Mouse (Mus musculus) forebrain, embryonic 13.5 days (tissue): ENCODE results near the gene Irgq. TPM values are rescaled to one million over a fixed set of nuclear protein-coding genes. Genes with fewer than 3 reads are reported as not detected.
"Not testable (repeated sequence)": the region's sequence is repeated elsewhere in the genome, so short reads cannot be mapped to it uniquely, and the experiment has no call there.

ENCODE experiments used
- ATAC-seq: fragments of 200-750 bp; cut with Nextera tagmentation; 2 replicates; pipeline ENCODE4 v1.8.0; 2017
- H3K27ac ChIP-seq: fragments of 300-500 bp; sonication (generic); 2 replicates; pipeline ENCODE4 v1.5.1; 2015; ENCODE audit warnings: inconsistent platforms, mild to moderate bottlenecking, moderate library complexity
- H3K27me3 ChIP-seq: fragments of 300-500 bp; sonication (generic); 2 replicates; pipeline ENCODE4 v1.6.1; 2015; ENCODE audit warnings: mild to moderate bottlenecking, inconsistent platforms
- H3K36me3 ChIP-seq: fragments of 300-500 bp; sonication (generic); 2 replicates; pipeline ENCODE4 v1.6.1; 2015; ENCODE audit warnings: mild to moderate bottlenecking, inconsistent platforms; ENCODE audit not compliant: poor library complexity, severe bottlenecking
- H3K4me1 ChIP-seq: fragments of 300-500 bp; sonication (generic); 2 replicates; pipeline ENCODE4 v1.6.1; 2015; ENCODE audit warnings: inconsistent platforms
- H3K4me2 ChIP-seq: fragments of 300-500 bp; sonication (generic); 2 replicates; pipeline ENCODE4 v1.6.1; 2015; ENCODE audit warnings: inconsistent platforms, mild to moderate bottlenecking, moderate library complexity
- H3K4me3 ChIP-seq: fragments of 300-500 bp; sonication (generic); 2 replicates; pipeline ENCODE4 v1.5.1; 2015; ENCODE audit warnings: mild to moderate bottlenecking, inconsistent platforms
- H3K9ac ChIP-seq: fragments of 300-500 bp; sonication (generic); 2 replicates; pipeline ENCODE4 v1.6.1; 2015; ENCODE audit warnings: mild to moderate bottlenecking, inconsistent platforms
- H3K9me3 ChIP-seq: fragments of 300-500 bp; sonication (generic); replicated peaks from 2 replicates; pipeline ENCODE4 v1.6.1; 2016; ENCODE audit warnings: inconsistent platforms
- WGBS: fragments of 180-500 bp; shearing (Covaris S2); methylation state at CpG from one replicate; pipeline ENCODE4 v1.1.7; 2015; 5-methylcytosine and 5-hydroxymethylcytosine counted together
- polyA plus RNA-seq: library from polyadenylated mRNA; unstranded; fragments of >200 nt; fragmentation: Nextera tagmentation; extraction: Ambion mirVana; gene quantifications from 2 replicates; pipeline ENCODE4 v1.2.1, GENCODE M21; 2015

Gene Irgq
- polyA plus RNA-seq, 1 experiment from 2014 or later = 15.1 TPM

- H3K4me3 ChIP-seq = no peak overlapping the region
- no peak overlapping the region for H3K9ac ChIP-seq
- 39% methylated on average over 6 of the region's 6 CpGs for WGBS
- H3K27ac ChIP-seq = peak overlapping the region; percentile 63
- no peak overlapping the region for H3K4me2 ChIP-seq
- H3K27me3 ChIP-seq = no peaks in the 10 kb centered on the region
- peak; percentile 52; the same call in 1 of the 2 replicates for ATAC-seq
- no peaks in the 10 kb centered on the region; the same call in 1 of the 2 replicates for H3K9me3 ChIP-seq
- no peaks in the 10 kb centered on the region for H3K4me1 ChIP-seq
- H3K36me3 ChIP-seq = peaks cover 56% of the 10 kb centered on the region
These were observed 12.8 kb upstream of the Irgq start for GRCm38 (mm10) chr7:24517654-24518053.

DNA sequence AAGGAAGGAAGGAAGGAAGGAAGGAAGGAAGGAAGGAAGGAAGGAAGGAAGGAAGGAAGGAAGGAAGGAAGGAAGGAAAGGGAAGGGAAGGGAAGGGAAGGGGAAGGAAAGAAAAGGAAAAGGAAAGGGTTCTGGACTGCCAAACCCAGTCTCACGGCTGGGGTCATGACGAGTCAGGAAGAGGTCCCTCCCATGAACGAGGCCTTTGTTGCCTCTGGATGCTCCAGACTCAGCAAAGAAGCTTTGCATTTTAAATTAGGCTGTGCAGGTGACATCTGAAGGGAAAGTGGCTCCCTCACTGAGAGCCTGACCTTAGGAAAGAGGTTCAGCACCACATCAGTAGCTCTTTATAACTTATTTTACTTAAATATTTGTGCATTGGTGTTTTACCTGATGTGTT, 11.4 kb upstream of the Irgq start:
- 20% methylated on average over 3 of the region's 3 CpGs for WGBS
- ATAC-seq = no peak
- no peaks in the 10 kb centered on the region for H3K4me1 ChIP-seq
- H3K27me3 ChIP-seq = no peaks in the 10 kb centered on the region
- no peak overlapping the region for H3K4me2 ChIP-seq
- H3K36me3 ChIP-seq = peaks cover 46% of the 10 kb centered on the region
- H3K27ac ChIP-seq = no peak overlapping the region
- no peak overlapping the region for H3K9ac ChIP-seq
- no peak overlapping the region for H3K4me3 ChIP-seq
- no peaks in the 10 kb centered on the region; the same call in 1 of the 2 replicates for H3K9me3 ChIP-seq

GRCm38 (mm10) chr7:24520054-24520453, 10.4 kb upstream of the Irgq start:
- peaks cover 36% of the 10 kb centered on the region for H3K36me3 ChIP-seq
- H3K4me2 ChIP-seq, H3K4me1 ChIP-seq, H3K27me3 ChIP-seq, H3K27ac ChIP-seq, H3K9ac ChIP-seq, H3K9me3 ChIP-seq, ATAC-seq, H3K4me3 ChIP-seq: not testable (repeated sequence)
- 87% methylated on average over 10 of the region's 10 CpGs for WGBS

GRCm38 (mm10) chr7:24522805-24523204, 7.7 kb upstream of the Irgq start:
- Histone ChIP-seq H3K9ac (no peak overlapping the region), H3K27ac (no peak overlapping the region), H3K4me1 (no peaks in the 10 kb centered on the region), H3K27me3 (no peaks in the 10 kb centered on the region), H3K4me2 (no peak overlapping the region), H3K36me3 (peaks cover 11% of the 10 kb centered on the region), H3K9me3 (no peaks in the 10 kb centered on the region; the same call in 1 of the 2 replicates), H3K4me3 (no peak overlapping the region)
- WGBS = 60% methylated on average over 5 of the region's 5 CpGs
- no peak for ATAC-seq

DNA sequence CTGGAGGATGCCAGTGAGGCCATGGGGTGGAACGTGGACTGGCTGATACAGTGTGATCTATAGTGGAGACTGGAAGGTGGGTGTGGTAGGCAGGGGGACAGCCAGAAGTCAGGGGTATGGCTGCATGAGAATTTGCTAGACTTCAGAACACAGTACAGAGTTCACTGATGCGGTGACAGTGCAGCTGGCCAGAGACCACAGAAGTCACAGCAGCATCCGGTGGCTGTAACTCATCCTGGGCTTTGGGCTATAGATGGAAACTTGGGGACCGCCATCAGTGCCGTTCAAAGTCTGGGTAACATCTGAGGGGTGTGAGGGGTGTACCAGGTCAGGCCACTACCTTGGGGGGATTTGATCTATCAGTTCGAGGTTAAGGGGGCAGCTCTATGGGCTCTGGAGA, 6.8 kb upstream of the Irgq start:
- Histone ChIP-seq H3K4me2 (no peak overlapping the region), H3K27ac (no peak overlapping the region), H3K4me1 (no peaks in the 10 kb centered on the region), H3K9me3 (no peaks in the 10 kb centered on the region; the same call in 1 of the 2 replicates), H3K4me3 (no peak overlapping the region), H3K36me3 (peaks cover 1% of the 10 kb centered on the region; the same call in 1 of the 2 replicates), H3K27me3 (no peaks in the 10 kb centered on the region), H3K9ac (no peak overlapping the region)
- WGBS = 85% methylated on average over 6 of the region's 6 CpGs
- ATAC-seq = no peak

DNA sequence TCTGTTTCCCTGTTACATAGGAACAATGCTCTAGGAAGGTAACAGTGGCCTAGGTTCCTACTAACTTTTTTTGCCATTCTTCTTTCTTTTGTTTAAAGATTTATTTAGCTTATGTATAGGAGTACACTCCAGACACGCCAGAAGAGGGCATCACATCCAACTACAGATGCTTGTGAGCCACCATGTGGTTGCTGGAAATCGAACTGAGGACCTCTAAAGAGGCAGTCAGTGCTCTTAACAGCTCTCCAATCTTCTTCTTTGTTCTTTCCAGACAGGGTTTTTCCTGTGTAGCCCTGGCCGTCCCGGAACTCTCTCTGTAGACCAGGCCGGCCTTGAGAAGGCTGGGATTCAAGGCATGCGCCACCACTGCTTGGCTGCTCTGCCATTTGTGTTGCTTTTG, 5.5 kb upstream of the Irgq start:
- Histone ChIP-seq H3K4me1 (peaks cover 10% of the 10 kb centered on the region), H3K36me3 (no peaks in the 10 kb centered on the region), H3K9me3 (no peaks in the 10 kb centered on the region), H3K27me3 (no peaks in the 10 kb centered on the region), H3K4me3 (no peak overlapping the region), H3K4me2 (no peak overlapping the region), H3K9ac (no peak overlapping the region), H3K27ac (no peak overlapping the region)
- ATAC-seq = no peak
- 80% methylated on average over 6 of the region's 6 CpGs for WGBS

DNA sequence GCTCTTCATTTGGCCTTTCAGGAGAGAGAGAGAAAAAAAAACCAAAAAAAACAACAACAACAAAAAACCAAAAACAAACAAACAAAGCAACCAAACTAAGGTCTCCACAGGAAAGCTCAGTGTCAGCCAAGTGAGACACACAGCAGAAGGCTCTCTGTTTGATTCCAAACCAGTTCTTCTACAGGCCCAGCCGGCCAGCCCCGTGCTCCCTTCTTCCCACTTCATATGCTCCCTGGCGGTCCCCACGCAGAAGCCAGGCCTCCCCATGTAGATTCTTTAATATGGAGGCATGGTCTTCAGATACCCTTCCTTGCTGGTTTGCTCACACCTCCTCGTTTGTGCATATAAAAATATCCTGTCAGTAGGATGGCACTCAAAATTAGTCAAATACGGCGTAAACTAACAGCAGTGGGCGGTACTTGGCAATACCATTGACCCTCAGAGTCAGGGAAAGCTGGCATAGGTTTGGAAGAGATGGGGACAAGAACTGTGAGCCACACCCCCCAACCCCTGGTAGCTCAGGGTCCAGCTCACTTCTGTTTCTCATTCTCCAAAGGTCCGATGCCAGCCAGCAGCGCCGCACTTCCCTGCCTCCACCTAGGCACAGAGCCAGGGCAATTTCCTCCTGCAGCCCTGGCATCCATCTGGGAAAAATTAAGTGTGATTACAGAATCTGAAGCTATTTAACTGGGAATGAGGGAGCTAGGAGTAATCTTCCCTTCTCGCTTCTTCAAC, 4.6 kb upstream of the Irgq start:
- no peak for ATAC-seq
- no peak overlapping the region for H3K27ac ChIP-seq
- no peaks in the 10 kb centered on the region for H3K36me3 ChIP-seq
- H3K4me3 ChIP-seq = no peak overlapping the region
- no peak overlapping the region for H3K9ac ChIP-seq
- peaks cover 10% of the 10 kb centered on the region for H3K4me1 ChIP-seq
- H3K4me2 ChIP-seq = no peak overlapping the region
- no peaks in the 10 kb centered on the region for H3K27me3 ChIP-seq
- H3K9me3 ChIP-seq = no peaks in the 10 kb centered on the region
- WGBS = 87% methylated on average over 12 of the region's 12 CpGs

- Histone ChIP-seq H3K9me3 (no peaks in the 10 kb centered on the region), H3K4me3 (no peak overlapping the region), H3K36me3 (peaks cover 8% of the 10 kb centered on the region), H3K9ac (no peak overlapping the region), H3K27me3 (peaks cover 10% of the 10 kb centered on the region), H3K27ac (no peak overlapping the region), H3K4me2 (no peak overlapping the region), H3K4me1 (peaks cover 35% of the 10 kb centered on the region)
- WGBS = 95% methylated on average over 11 of the region's 11 CpGs
- no peak for ATAC-seq
These were observed 1.6 kb upstream of the Irgq start for GRCm38 (mm10) chr7:24528861-24529260.

- H3K4me3 ChIP-seq = peak overlapping the region; percentile 74
- peak overlapping the region; percentile 96 for H3K9ac ChIP-seq
- no peaks in the 10 kb centered on the region for H3K9me3 ChIP-seq
- 55% methylated on average over 11 of the region's 11 CpGs for WGBS
- H3K4me1 ChIP-seq = peaks cover 42% of the 10 kb centered on the region
- H3K36me3 ChIP-seq = peaks cover 15% of the 10 kb centered on the region
- peaks cover 15% of the 10 kb centered on the region for H3K27me3 ChIP-seq
- H3K27ac ChIP-seq = peak overlapping the region; percentile 89; the same call in 1 of the 2 replicates
- ATAC-seq = no peak
- peak overlapping the region; percentile 94 for H3K4me2 ChIP-seq
These were observed 909 bp upstream of the Irgq start for GRCm38 (mm10) chr7:24529580-24529979.

DNA sequence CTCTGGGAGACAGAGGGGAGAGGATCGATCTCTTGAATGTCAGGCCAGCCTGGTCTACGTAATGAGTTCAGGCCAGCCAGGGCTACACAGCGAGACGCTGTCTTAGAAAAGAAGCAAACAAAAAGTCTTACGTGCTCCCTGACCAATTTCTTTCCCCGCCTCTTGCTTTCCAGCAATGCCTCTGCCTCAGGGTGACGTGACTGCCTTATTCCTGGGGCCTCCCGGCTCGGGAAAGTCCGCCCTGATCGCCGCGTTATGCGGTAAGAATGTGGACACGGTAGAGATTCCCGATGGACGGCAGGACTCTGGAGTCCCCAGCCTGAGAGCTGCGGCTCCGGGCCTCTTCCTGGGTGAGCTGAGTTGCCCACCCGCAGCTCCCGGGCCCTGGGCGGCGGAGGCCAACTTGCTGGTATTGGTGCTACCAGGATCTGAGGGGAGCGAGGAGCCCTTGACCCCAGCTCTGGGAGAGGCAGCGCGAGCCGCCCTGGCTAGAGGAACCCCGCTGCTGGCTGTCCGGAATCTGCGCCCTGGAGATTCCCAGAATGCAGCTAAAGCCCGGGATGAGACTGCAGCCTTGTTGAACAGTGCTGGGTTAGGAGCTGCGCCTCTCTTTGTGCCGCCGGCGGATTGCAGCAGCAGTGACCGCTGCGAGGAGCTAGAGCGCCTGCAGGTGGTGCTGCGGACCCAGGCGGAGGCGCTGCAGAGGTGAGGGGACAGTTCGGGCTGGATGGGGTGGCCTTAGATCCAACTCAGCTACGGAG, 902 bp downstream of the Irgq start:
- peak overlapping the region; percentile 96 for H3K9ac ChIP-seq
- ATAC-seq = peak; percentile 65
- no peaks in the 10 kb centered on the region for H3K9me3 ChIP-seq
- H3K4me1 ChIP-seq = peaks cover 46% of the 10 kb centered on the region
- H3K27me3 ChIP-seq = peaks cover 15% of the 10 kb centered on the region
- peak overlapping the region; percentile 74 for H3K4me3 ChIP-seq
- WGBS = under 1% methylated on average over 43 of the region's 43 CpGs
- H3K36me3 ChIP-seq = peaks cover 34% of the 10 kb centered on the region
- H3K4me2 ChIP-seq = peak overlapping the region; percentile 94
- peak overlapping the region; percentile 89 for H3K27ac ChIP-seq

GRCm38 (mm10) chr7:24533031-24533571, 2.6 kb downstream of the Irgq start:
- H3K4me2 ChIP-seq = peak overlapping the region; percentile 47; the same call in 1 of the 2 replicates

DNA sequence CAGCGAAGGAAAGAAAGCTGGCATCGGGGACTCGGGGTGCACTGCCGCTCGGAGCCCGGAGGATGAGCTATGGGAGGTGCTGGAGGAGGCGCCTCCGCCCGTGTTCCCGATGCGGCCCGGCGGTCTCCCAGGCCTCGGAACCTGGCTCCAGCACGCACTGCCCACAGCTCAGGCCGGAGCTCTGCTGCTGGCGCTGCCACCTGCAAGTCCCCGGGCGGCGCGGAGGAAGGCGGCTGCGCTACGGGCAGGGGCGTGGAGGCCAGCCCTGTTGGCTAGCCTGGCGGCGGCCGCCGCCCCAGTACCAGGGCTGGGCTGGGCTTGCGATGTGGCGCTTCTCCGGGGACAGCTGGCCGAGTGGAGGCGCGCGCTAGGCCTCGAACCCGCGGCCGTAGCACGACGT, 3.3 kb downstream of the Irgq start:
- no peak for ATAC-seq
- Histone ChIP-seq H3K27ac (no peak overlapping the region), H3K9ac (peak overlapping the region; percentile 48), H3K4me2 (peak overlapping the region; percentile 47), H3K27me3 (peaks cover 15% of the 10 kb centered on the region), H3K36me3 (peaks cover 41% of the 10 kb centered on the region), H3K9me3 (no peaks in the 10 kb centered on the region), H3K4me3 (peak overlapping the region; percentile 12), H3K4me1 (peaks cover 50% of the 10 kb centered on the region)
- 14% methylated on average over 40 of the region's 42 CpGs for WGBS

More at GRCm38 (mm10) chr7:24533031-24533571, 2.6 kb downstream of the Irgq start:
- H3K27me3 ChIP-seq = peaks cover 15% of the 10 kb centered on the region
- peaks cover 50% of the 10 kb centered on the region for H3K4me1 ChIP-seq
- H3K9me3 ChIP-seq = no peaks in the 10 kb centered on the region
- H3K27ac ChIP-seq = no peak overlapping the region
- 0 out of 2 replicates have a peak overlapping the region, but pooled peaks have one; percentile 18 for H3K9ac ChIP-seq
- peak overlapping the region; percentile 12; the same call in 1 of the 2 replicates for H3K4me3 ChIP-seq
- 63% methylated on average over 28 of the region's 28 CpGs for WGBS
- H3K36me3 ChIP-seq = peaks cover 38% of the 10 kb centered on the region
- no peak for ATAC-seq
